Mouse (Mus musculus): ENCODE measurements around the gene Hnrnpc. TPM values are rescaled to one million over a fixed set of nuclear protein-coding genes. Genes with fewer than 3 reads are reported as not detected.

Hnrnpc gene
- polyA plus RNA-seq, 1 experiment: 975 TPM

DNA sequence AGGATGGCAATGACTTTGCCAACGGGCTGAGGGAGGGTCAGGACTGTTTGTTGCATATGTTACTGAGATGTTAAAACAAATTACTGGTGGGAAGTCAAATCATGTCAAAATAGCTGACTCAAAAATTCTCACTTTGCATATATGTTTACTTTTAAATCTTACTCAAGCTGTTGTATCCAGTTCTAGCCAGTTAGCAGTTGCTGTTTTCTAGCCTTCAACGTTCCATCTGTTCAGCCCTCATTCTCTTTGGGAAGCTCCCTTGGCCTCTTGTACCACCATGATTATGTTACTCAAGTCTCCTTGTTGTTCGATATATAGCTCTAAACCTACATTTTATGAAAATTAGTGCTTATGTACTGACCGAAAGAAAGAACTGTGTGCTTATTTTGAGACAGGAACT lies 77.5 kb downstream of the Hnrnpc start:
- TF ChIP-seq POLR2A (IDR thresholded peaks at IDR 0.05; ENCODE audit: insufficient read depth, low read length): no peak
- no peak for TF ChIP-seq CTCF (IDR thresholded peaks at IDR 0.05; ENCODE audit: low read depth, low read length)
- TF ChIP-seq EP300 (IDR thresholded peaks at IDR 0.05; ENCODE audit: insufficient read depth, low read depth, low read length): no peak
- H3K9ac ChIP-seq (ENCODE audit: low read depth, poor library complexity, severe bottlenecking): no peak overlapping the region
- H3K9me3 ChIP-seq (replicated peaks; ENCODE audit: control insufficient read depth, insufficient read depth, low read length, poor library complexity, severe bottlenecking): no peaks in the 10 kb centered on the region
- H3K36me3 ChIP-seq (ENCODE audit: control insufficient read depth, insufficient read depth, low read length, poor library complexity, severe bottlenecking): no peaks in the 10 kb centered on the region
- H3K4me3 ChIP-seq (ENCODE audit: low read depth, low read length): no peak overlapping the region
- no peaks in the 10 kb centered on the region for H3K4me1 ChIP-seq (ENCODE audit: control insufficient read depth, insufficient read depth, low read length)
- no peaks in the 10 kb centered on the region for H3K27me3 ChIP-seq (ENCODE audit: control insufficient read depth, insufficient read depth, low read length, poor library complexity, severe bottlenecking)
- H3K27ac ChIP-seq (ENCODE audit: insufficient read depth, low read length): no peak overlapping the region

DNA sequence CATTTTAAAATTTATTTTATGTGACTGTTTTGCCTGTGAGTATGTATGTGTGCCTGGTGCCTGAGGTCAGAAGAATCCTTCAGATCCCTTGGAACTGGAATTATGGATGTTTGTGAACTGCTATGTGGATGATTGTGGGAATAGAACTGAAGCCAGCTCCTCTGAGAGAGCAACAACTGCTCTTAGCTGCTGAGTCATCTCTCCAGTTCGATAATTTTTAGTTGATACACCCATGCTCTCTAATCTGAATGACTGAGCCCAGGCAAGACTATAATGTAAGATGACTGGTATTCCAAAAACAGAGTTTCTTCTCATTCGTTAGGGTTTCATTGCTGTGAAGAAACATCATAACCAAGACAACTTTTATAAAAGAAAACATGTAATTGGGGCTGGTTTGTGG lies 79.7 kb downstream of the Hnrnpc start:
- Histone ChIP-seq H3K4me1 (ENCODE audit: control insufficient read depth, insufficient read depth, low read length) (no peaks in the 10 kb centered on the region), H3K27ac (ENCODE audit: insufficient read depth, low read length) (peak overlapping the region; percentile 88), H3K36me3 (ENCODE audit: control insufficient read depth, insufficient read depth, low read length, poor library complexity, severe bottlenecking) (no peaks in the 10 kb centered on the region), H3K4me3 (ENCODE audit: low read depth, low read length) (no peak overlapping the region), H3K9me3 (replicated peaks; ENCODE audit: control insufficient read depth, insufficient read depth, low read length, poor library complexity, severe bottlenecking) (no peaks in the 10 kb centered on the region), H3K9ac (ENCODE audit: low read depth, poor library complexity, severe bottlenecking) (peak overlapping the region; percentile 62), H3K27me3 (ENCODE audit: control insufficient read depth, insufficient read depth, low read length, poor library complexity, severe bottlenecking) (no peaks in the 10 kb centered on the region)
- no peak for TF ChIP-seq EP300 (IDR thresholded peaks at IDR 0.05; ENCODE audit: insufficient read depth, low read depth, low read length)
- TF ChIP-seq CTCF (IDR thresholded peaks at IDR 0.05; ENCODE audit: low read depth, low read length): no peak
- no peak for TF ChIP-seq POLR2A (IDR thresholded peaks at IDR 0.05; ENCODE audit: insufficient read depth, low read length)

Other genes starting within 250 kb of the Hnrnpc start
- 19.2 and 24.2 TPM in 2 replicates for gene Mettl17, start 219.2 kb downstream of the Hnrnpc start, polyA plus RNA-seq (2011; ENCODE audit: insufficient read depth, insufficient read length, low read depth, missing spikeins)
- 2.7 and 3.3 TPM in 2 replicates for gene Slc39a2, start 211.1 kb downstream of the Hnrnpc start, polyA plus RNA-seq (2011; ENCODE audit: insufficient read depth, insufficient read length, low read depth, missing spikeins)
- gene Ndrg2, start 189.9 kb downstream of the Hnrnpc start, polyA plus RNA-seq (2011; ENCODE audit: insufficient read depth, insufficient read length, low read depth, missing spikeins): 26.7 and 30.2 TPM in 2 replicates
- not detected in 2 replicates for gene Tppp2, start 185.6 kb downstream of the Hnrnpc start, polyA plus RNA-seq (2011; ENCODE audit: insufficient read depth, insufficient read length, low read depth, missing spikeins)
- gene Rnase13, start 181.3 kb downstream of the Hnrnpc start, polyA plus RNA-seq (2011; ENCODE audit: insufficient read depth, insufficient read length, low read depth, missing spikeins): not detected in 2 replicates
- gene Arhgef40, start 119.3 kb downstream of the Hnrnpc start, polyA plus RNA-seq (2011; ENCODE audit: insufficient read depth, insufficient read length, low read depth, missing spikeins): 20.5 and 24.8 TPM in 2 replicates
- 1.3 and 1.9 TPM in 2 replicates for gene Tmem253, start 88.4 kb downstream of the Hnrnpc start, polyA plus RNA-seq (2011; ENCODE audit: insufficient read depth, insufficient read length, low read depth, missing spikeins)
- 64.5 and 69.1 TPM in 2 replicates for gene Zfp219, start 83.3 kb downstream of the Hnrnpc start, polyA plus RNA-seq (2011; ENCODE audit: insufficient read depth, insufficient read length, low read depth, missing spikeins)
- gene Olfr221, start 61.6 kb downstream of the Hnrnpc start, polyA plus RNA-seq (2011; ENCODE audit: insufficient read depth, insufficient read length, low read depth, missing spikeins): not detected in 2 replicates
- 6.7 and 9.0 TPM in 2 replicates for gene Rpgrip1, start 6.7 kb upstream of the Hnrnpc start, polyA plus RNA-seq (2011; ENCODE audit: insufficient read depth, insufficient read length, low read depth, missing spikeins)
- 217 and 224 TPM in 2 replicates for gene Supt16, start 93.4 kb upstream of the Hnrnpc start, polyA plus RNA-seq (2011; ENCODE audit: insufficient read depth, insufficient read length, low read depth, missing spikeins)
- 175 and 178 TPM in 2 replicates for gene Chd8, start 153.8 kb upstream of the Hnrnpc start, polyA plus RNA-seq (2011; ENCODE audit: insufficient read depth, insufficient read length, low read depth, missing spikeins)
- 66.5 and 67.4 TPM in 2 replicates for gene Tox4, start 175.1 kb upstream of the Hnrnpc start, polyA plus RNA-seq (2011; ENCODE audit: insufficient read depth, insufficient read length, low read depth, missing spikeins)
- gene Rab2b, start 175.5 kb upstream of the Hnrnpc start, polyA plus RNA-seq (2011; ENCODE audit: insufficient read depth, insufficient read length, low read depth, missing spikeins): 16.5 and 23.2 TPM in 2 replicates
- 65.8 and 67.6 TPM in 2 replicates for gene Mettl3, start 201.1 kb upstream of the Hnrnpc start, polyA plus RNA-seq (2011; ENCODE audit: insufficient read depth, insufficient read length, low read depth, missing spikeins)
- 10.0 and 11.4 TPM in 2 replicates for gene Sall2, start 224.7 kb upstream of the Hnrnpc start, polyA plus RNA-seq (2011; ENCODE audit: insufficient read depth, insufficient read length, low read depth, missing spikeins)

Measured in ES-Bruce4 (cell line).